Mouse (Mus musculus) heart, embryonic 14.5 days (tissue): ENCODE measurements around the gene Ets1. TPM values are rescaled to one million over a fixed set of nuclear protein-coding genes. Genes with fewer than 3 reads are reported as not detected.
A peak's percentile ranks its signal among the peaks of the same experiment; 100 is the strongest.

Source experiments
- ATAC-seq: fragments of 200-750 bp; cut with Nextera tagmentation; 2 replicates; pipeline ENCODE4 v1.8.0; 2017; ENCODE audit warnings: low read depth, moderate TSS enrichment; ENCODE audit not compliant: insufficient number of reproducible peaks, insufficient read depth, low FRiP score
- H3K27ac ChIP-seq, 2 experiments: fragments of 200-500 bp in 1 of 2; fragments of 300-500 bp in 1 of 2; sonication (generic) in 1 of 2; replicated peaks in 1 of 2; 2 replicates each; pipeline ENCODE4 v1.5.1; 2012 to 2014; ENCODE audit warnings: low read depth in 2 of 2, low read length in 2 of 2, control low read depth in 1 of 2, mild to moderate bottlenecking in 1 of 2, mixed read lengths in 1 of 2; ENCODE audit not compliant: control insufficient read depth in 1 of 2, insufficient read depth in 1 of 2
- H3K27me3 ChIP-seq: fragments of 300-500 bp; sonication (generic); 2 replicates; pipeline ENCODE4 v1.6.1; 2014; ENCODE audit warnings: mild to moderate bottlenecking, low read length, control low read depth; ENCODE audit not compliant: control insufficient read depth, insufficient read depth
- H3K36me3 ChIP-seq: fragments of 300-500 bp; sonication (generic); 2 replicates; pipeline ENCODE4 v1.6.1; 2014; ENCODE audit warnings: mild to moderate bottlenecking, control low read depth, low read length, mixed read lengths; ENCODE audit not compliant: control insufficient read depth, insufficient read depth
- H3K4me1 ChIP-seq, 2 experiments: fragments of 200-500 bp in 1 of 2; fragments of 300-500 bp in 1 of 2; sonication (generic) in 1 of 2; 2 replicates each; pipeline ENCODE4 v1.6.1; 2012 to 2014; ENCODE audit warnings: low read length in 2 of 2, control low read depth in 1 of 2, mixed read lengths in 1 of 2; ENCODE audit not compliant: control insufficient read depth in 2 of 2, insufficient read depth in 2 of 2
- H3K4me2 ChIP-seq: fragments of 300-500 bp; sonication (generic); 2 replicates; pipeline ENCODE4 v1.6.1; 2014; ENCODE audit warnings: mild to moderate bottlenecking, low read length
- H3K4me3 ChIP-seq, 2 experiments: fragments of 200-500 bp in 1 of 2; fragments of 300-500 bp in 1 of 2; sonication (generic) in 1 of 2; 2 replicates each; pipeline ENCODE4 v1.5.1; 2012 to 2014; ENCODE audit warnings: low read length in 2 of 2, mild to moderate bottlenecking in 2 of 2, control low read depth in 1 of 2, low read depth in 1 of 2, moderate library complexity in 1 of 2; ENCODE audit not compliant: control insufficient read depth in 1 of 2, insufficient read depth in 1 of 2
- H3K9ac ChIP-seq: fragments of 300-500 bp; sonication (generic); 2 replicates; pipeline ENCODE4 v1.6.1; 2014; ENCODE audit warnings: mild to moderate bottlenecking, low read length
- H3K9me3 ChIP-seq: fragments of 300-500 bp; sonication (generic); 2 replicates; pipeline ENCODE4 v1.6.1; 2016; ENCODE audit warnings: low read length, control low read depth; ENCODE audit not compliant: control insufficient read depth
- WGBS: fragments of 180-500 bp; shearing (Covaris S2); extraction: QIAGEN DNeasy Blood & Tissue Kit; methylation state at CpG from one replicate; pipeline ENCODE4 v1.1.7; 2014; 5-methylcytosine and 5-hydroxymethylcytosine counted together
- polyA plus RNA-seq: library from polyadenylated mRNA; unstranded; fragments of >200 nt; fragmentation: Nextera tagmentation; extraction: Ambion mirVana; gene quantifications from 2 replicates; pipeline ENCODE4 v1.2.1, GENCODE M21; 2014

Ets1 gene
- polyA plus RNA-seq, 1 experiment from 2014 or later = 44.1 TPM

DNA sequence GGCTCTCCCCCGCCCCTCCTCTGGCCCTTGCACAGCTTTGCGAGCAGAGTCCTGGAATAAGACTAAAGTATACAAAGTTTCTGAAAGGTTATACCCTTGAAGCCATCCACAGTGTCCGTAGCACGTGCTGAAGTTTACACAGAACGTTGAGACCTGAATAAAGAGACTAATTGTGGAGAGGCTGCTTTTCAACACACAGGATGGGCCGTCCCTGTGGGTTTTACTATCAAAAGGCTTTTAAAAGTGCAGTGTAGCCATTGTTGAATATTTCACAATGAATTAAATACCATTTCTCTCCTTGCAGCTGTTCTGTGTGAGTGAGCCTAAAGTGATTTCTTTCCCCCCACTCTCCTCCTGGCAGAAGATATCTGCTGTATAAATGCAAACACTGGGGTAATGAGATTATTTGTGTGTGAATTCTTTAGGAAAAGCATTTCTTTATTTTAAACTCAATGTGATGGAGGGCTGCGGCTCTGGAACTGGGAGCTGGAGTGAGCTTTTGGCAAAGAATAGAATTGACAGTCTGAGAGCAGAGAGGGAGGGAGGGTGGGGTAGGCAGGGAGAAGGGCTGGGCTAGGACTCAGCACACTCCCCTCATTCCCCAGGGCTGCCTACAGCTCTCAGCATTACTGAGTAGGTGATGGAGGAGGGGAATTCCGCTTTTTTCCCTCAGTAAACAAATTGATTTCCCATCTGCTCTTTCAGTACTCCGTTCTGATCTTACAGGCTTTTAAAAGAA is 39.8 kb downstream of the Ets1 start:
- H3K9me3 ChIP-seq = no peaks in the 10 kb centered on the region
- peaks cover 18 to 36% of the 10 kb centered on the region in 2 experiments for H3K4me1 ChIP-seq
- H3K27me3 ChIP-seq = no peaks in the 10 kb centered on the region
- H3K4me3 ChIP-seq = no peak overlapping the region
- no peak for ATAC-seq
- H3K27ac ChIP-seq = peak overlapping the region in 1 of 2 experiments; percentile 64; a peak in 2 of 4 replicates
- H3K36me3 ChIP-seq = no peaks in the 10 kb centered on the region
- 0 out of 2 replicates have a peak overlapping the region, but pooled peaks have one; percentile 1 for H3K9ac ChIP-seq
- peak overlapping the region; percentile 37 for H3K4me2 ChIP-seq
- 19% methylated on average over 9 of the region's 9 CpGs for WGBS

DNA sequence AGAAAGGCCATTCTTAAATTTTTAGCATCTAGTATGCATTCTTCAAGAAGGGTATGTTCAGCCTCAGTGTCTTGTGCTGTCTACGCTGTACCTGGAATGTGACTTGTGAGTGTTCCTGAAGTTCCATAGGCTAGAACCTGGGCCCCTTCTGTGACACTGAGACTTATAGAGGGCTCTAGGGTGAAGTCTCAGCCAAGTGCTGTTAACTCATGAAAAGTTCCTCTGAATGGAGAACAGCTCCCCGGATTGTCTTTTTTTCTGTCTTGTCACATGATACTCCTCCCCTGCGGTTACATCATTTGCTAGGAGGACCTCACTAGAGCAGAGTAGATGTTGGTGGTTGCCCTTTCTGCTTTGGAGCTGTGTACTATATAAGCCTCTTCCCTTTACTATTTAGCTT is 40.5 kb downstream of the Ets1 start:
- Histone ChIP-seq H3K4me2 (peak overlapping the region; percentile 37), H3K36me3 (no peaks in the 10 kb centered on the region), H3K9me3 (no peaks in the 10 kb centered on the region), H3K9ac (no peak overlapping the region), H3K4me3 (no peak overlapping the region), H3K27me3 (no peaks in the 10 kb centered on the region), H3K4me1 (peaks cover 18 to 36% of the 10 kb centered on the region in 2 experiments), H3K27ac (peak overlapping the region in 1 of 2 experiments; percentile 64; a peak in 2 of 4 replicates)
- 11% methylated on average over 3 of the region's 3 CpGs for WGBS
- no peak for ATAC-seq

DNA sequence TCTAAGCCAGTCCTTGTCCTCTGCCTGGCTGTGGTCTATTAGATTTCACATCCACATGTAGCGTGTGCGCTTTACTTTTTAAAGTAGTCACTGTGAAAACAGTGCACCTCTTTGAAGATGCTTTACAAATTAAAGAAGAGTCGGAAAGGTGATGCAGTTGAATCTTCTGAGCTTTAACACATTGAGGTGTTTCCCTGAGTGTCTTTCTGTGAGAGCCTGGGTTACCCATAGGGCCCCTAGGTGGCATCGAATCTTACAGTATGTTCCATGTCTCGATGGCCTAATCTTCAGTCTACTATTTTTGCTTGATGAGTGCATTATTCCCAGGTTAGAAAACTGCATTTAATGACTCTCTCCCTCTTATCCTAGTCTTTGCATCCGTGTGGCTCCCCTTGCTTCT is 41.6 kb downstream of the Ets1 start:
- no peak for ATAC-seq
- no peak overlapping the region for H3K9ac ChIP-seq
- WGBS = 75% methylated on average over 6 of the region's 6 CpGs

DNA sequence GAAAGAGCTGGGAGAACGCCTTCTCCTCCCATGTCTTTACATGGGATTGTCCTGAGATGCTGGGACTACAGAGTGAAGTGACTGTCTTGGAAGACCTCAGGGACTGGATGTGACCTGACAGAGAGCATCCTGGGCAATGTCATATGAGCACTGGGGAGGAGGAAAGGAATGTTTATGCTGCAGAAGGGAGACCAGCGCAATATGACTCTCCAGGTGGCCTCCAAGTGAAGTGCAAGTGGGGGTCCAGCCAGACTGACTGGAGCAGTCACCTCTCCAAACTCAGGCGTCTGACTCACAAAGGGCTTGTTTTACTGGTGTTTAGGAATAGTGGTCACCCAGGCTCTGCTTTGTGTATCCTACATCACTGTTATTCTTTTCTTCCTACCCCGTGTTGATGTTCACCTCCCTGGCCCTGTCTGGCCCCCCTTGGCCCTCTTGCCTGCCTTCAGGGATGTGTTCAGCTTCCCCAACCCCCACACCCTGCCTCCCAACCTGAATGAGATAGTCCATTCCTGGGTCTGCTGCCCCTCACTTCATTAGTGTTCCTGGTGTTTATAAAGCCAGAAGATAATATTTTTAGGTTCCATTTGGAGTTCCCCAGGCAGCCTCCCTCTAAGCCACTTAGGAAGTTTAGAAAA is 42.2 kb downstream of the Ets1 start:
- H3K9ac ChIP-seq = no peak overlapping the region
- H3K27me3 ChIP-seq = no peaks in the 10 kb centered on the region
- no peaks in the 10 kb centered on the region for H3K9me3 ChIP-seq
- no peak overlapping the region for H3K27ac ChIP-seq
- H3K4me1 ChIP-seq = peaks cover 8 to 26% of the 10 kb centered on the region in 2 experiments; a peak in 3 of 4 replicates
- no peak for ATAC-seq
- 62% methylated on average over 4 of the region's 4 CpGs for WGBS
- no peak overlapping the region for H3K4me2 ChIP-seq
- H3K36me3 ChIP-seq = no peaks in the 10 kb centered on the region
- H3K4me3 ChIP-seq = no peak overlapping the region

More for the DNA sequence above, 41.6 kb downstream of the Ets1 start:
- Histone ChIP-seq H3K36me3 (no peaks in the 10 kb centered on the region), H3K27ac (no peak overlapping the region), H3K27me3 (no peaks in the 10 kb centered on the region), H3K4me3 (no peak overlapping the region), H3K9me3 (no peaks in the 10 kb centered on the region), H3K4me2 (no peak overlapping the region), H3K4me1 (peaks cover 13 to 31% of the 10 kb centered on the region in 2 experiments)

DNA sequence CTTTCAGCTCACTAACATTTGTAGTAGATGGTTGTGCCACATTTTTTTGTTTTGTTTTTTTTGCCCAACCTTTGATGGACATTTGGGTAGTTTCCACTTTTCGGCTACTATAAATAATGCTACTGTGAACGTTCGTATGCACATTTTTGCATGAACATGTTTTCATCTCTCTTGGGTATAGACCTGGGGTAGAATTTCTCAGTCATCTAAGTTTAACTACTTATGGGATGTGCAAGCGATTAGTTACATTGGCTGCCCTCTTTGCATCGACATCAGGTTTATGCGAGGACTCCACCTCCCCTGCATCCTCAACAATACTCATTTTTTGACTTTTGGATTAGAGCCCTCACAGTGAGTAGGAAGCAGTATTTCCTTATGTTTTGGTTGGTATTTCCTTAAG is 43.5 kb downstream of the Ets1 start:
- 89% methylated on average over 6 of the region's 6 CpGs for WGBS
- Histone ChIP-seq H3K4me1 (peaks cover 8 to 22% of the 10 kb centered on the region in 2 experiments; a peak in 3 of 4 replicates), H3K27ac (no peak overlapping the region), H3K36me3 (no peaks in the 10 kb centered on the region), H3K9ac (no peak overlapping the region), H3K9me3 (no peaks in the 10 kb centered on the region), H3K27me3 (no peaks in the 10 kb centered on the region), H3K4me3 (no peak overlapping the region), H3K4me2 (no peak overlapping the region)
- no peak for ATAC-seq

DNA sequence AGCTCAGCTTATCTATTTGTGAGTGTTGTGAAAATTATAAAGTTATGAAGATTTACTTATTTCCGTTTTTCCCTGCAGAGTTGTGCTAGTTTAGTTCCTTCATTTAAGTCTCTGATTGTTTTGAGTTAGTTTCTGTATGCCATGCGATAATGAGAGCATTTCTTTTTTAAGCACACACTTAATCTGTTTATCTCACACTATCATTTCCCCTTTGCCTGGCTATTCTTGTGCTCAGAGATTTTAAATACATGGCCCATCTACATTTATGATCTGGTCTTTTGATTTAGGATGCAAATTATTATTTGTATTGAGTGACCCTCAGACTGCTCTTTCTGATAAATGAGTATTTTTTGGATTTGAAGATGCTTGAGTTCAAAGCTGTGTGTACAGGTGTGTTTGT is 44.2 kb downstream of the Ets1 start:
- H3K4me2 ChIP-seq = no peak overlapping the region
- no peak overlapping the region for H3K4me3 ChIP-seq
- H3K9me3 ChIP-seq = no peaks in the 10 kb centered on the region
- no peak overlapping the region for H3K27ac ChIP-seq
- H3K27me3 ChIP-seq = no peaks in the 10 kb centered on the region
- peaks cover 6 to 16% of the 10 kb centered on the region in 2 experiments; a peak in 3 of 4 replicates for H3K4me1 ChIP-seq
- H3K36me3 ChIP-seq = no peaks in the 10 kb centered on the region
- no peak overlapping the region for H3K9ac ChIP-seq
- no peak for ATAC-seq
- 62% methylated on average over 2 of the region's 2 CpGs for WGBS

DNA sequence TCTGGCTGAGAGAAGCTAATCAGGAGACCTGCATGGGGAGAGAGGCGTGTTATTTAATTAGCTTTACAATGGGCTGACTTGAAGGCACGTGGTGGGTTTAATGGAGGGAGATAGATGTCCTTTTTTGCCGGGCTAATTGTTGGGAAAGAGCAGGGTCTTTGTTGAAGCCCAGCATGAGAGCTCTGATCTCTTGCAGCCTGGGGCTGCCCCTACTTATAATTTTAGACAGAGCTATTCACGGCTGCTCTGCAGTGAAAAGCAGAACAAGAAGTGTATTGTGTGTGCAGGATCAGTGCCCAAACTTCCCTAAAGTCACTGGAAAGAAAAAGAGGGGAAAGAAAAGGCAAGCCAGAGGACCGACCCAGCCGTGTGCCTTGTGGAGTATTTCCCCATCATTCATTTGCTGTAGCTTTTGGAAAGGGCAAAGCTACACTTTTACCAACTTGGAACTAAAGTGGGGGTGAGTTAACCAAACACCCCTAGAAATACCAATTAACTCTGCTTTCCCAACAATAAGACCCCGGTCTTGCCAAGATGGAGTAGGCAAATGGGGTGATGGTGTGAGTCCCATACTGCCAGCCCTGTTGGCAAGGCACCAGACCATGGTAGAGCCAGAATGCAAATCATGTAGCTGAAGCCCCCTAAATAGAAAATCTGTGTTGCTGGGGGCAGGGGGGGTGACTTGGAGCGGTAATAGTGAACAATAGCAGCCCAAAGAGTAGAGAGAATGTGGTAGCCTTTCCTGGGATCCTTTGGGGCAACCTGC is 50.0 kb downstream of the Ets1 start:
- Histone ChIP-seq H3K9me3 (no peaks in the 10 kb centered on the region), H3K36me3 (no peaks in the 10 kb centered on the region), H3K4me2 (no peak overlapping the region), H3K4me1 (no peaks in the 10 kb centered on the region; a peak in 1 of 4 replicates), H3K27ac (peak overlapping the region in 1 of 2 experiments; percentile 30; a peak in 2 of 4 replicates), H3K27me3 (no peaks in the 10 kb centered on the region), H3K9ac (no peak overlapping the region), H3K4me3 (no peak overlapping the region)
- 41% methylated on average over 8 of the region's 8 CpGs for WGBS
- no peak for ATAC-seq
